Mouse (Mus musculus) heart, embryonic 15.5 days (tissue): Measurements from ENCODE around the gene Retreg1. TPM values are rescaled to one million over a fixed set of nuclear protein-coding genes. Genes with fewer than 3 reads are reported as not detected.

Experiments used
- ATAC-seq: fragments of 200-750 bp; cut with Nextera tagmentation; replicated peaks from 2 replicates; pipeline ENCODE4 v1.8.0; 2017; ENCODE audit warnings: low read depth, moderate TSS enrichment; ENCODE audit not compliant: insufficient number of reproducible peaks, insufficient read depth, low FRiP score
- H3K27ac ChIP-seq: fragments of 300-500 bp; sonication (generic); 2 replicates; pipeline ENCODE4 v1.5.1; 2015; ENCODE audit warnings: mild to moderate bottlenecking, inconsistent platforms
- H3K27me3 ChIP-seq: fragments of 300-500 bp; sonication (generic); 2 replicates; pipeline ENCODE4 v1.6.1; 2015; ENCODE audit warnings: inconsistent platforms
- H3K36me3 ChIP-seq: fragments of 300-500 bp; sonication (generic); 2 replicates; pipeline ENCODE4 v1.6.1; 2015; ENCODE audit warnings: mild to moderate bottlenecking, inconsistent platforms
- H3K4me1 ChIP-seq: fragments of 300-500 bp; sonication (generic); replicated peaks from 2 replicates; pipeline ENCODE4 v1.6.1; 2015; ENCODE audit warnings: inconsistent platforms
- H3K4me2 ChIP-seq: fragments of 300-500 bp; sonication (generic); 2 replicates; pipeline ENCODE4 v1.6.1; 2015; ENCODE audit warnings: inconsistent platforms, mild to moderate bottlenecking, moderate library complexity
- H3K4me3 ChIP-seq: fragments of 300-500 bp; sonication (generic); 2 replicates; pipeline ENCODE4 v1.5.1; 2015; ENCODE audit warnings: mild to moderate bottlenecking, inconsistent platforms
- H3K9ac ChIP-seq: fragments of 300-500 bp; sonication (generic); 2 replicates; pipeline ENCODE4 v1.6.1; 2015; ENCODE audit warnings: mild to moderate bottlenecking, inconsistent platforms
- H3K9me3 ChIP-seq: fragments of 300-500 bp; sonication (generic); replicated peaks from 2 replicates; pipeline ENCODE4 v1.6.1; 2016; ENCODE audit warnings: inconsistent platforms
- WGBS: fragments of 180-500 bp; shearing (Covaris S2); methylation state at CpG from one replicate; pipeline ENCODE4 v1.1.7; 2015; ENCODE audit warnings: mixed read lengths; 5-methylcytosine and 5-hydroxymethylcytosine counted together
- microRNA-seq: library from miRNA; unstranded; fragments of <30 nt; microRNA quantifications from one replicate; pipeline ENCODE4, GENCODE M21; 2016
- polyA plus RNA-seq: library from polyadenylated mRNA; unstranded; fragments of >200 nt; fragmentation: Nextera tagmentation; extraction: Ambion mirVana; gene quantifications from 2 replicates; pipeline ENCODE4 v1.2.1, GENCODE M21; 2015

Gene Retreg1
- polyA plus RNA-seq, 1 experiment from 2014 or later: 84.6 TPM

DNA sequence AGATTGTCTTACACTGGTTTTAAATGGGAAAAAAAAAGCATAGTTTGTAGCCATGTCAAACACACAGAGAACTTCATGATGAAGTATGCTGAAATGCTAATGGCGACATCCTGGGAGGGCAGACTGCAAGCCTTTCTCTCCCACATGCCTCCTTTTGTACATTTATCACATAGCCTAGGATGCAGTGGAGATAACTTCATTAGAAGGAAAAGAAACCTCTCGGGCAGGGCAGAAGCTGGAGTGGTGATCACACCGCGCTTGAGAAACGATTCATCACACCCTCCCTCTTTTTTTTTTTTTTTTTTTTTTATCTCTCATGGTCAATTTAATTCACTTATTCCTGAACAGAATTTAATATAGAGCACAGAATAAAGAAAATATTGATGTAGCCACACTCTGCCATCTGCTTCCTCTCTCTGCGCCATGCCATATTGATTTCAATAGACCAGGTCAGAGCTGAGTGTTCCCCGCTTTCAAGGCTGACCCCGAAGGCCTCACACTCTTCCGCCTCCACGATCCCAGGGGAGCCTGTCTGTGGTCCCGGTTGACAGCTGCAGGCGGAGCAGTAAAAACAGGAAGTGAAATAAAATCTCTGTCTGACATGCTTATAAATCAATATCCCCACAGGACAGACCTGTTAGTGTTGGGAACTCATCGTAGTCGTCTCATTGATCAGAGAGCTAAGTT, 173.1 kb downstream of the Retreg1 start:
- H3K4me2 ChIP-seq: no peak overlapping the region
- no peaks in the 10 kb centered on the region for H3K36me3 ChIP-seq
- H3K27ac ChIP-seq: no peak overlapping the region
- no peaks in the 10 kb centered on the region for H3K9me3 ChIP-seq
- H3K4me3 ChIP-seq: no peak overlapping the region
- H3K4me1 ChIP-seq: peaks cover 6% of the 10 kb centered on the region; the same call in 1 of the 2 replicates
- H3K27me3 ChIP-seq: no peaks in the 10 kb centered on the region
- WGBS: 50% methylated on average over 14 of the region's 14 CpGs
- H3K9ac ChIP-seq: no peak overlapping the region
- no peak for ATAC-seq

DNA sequence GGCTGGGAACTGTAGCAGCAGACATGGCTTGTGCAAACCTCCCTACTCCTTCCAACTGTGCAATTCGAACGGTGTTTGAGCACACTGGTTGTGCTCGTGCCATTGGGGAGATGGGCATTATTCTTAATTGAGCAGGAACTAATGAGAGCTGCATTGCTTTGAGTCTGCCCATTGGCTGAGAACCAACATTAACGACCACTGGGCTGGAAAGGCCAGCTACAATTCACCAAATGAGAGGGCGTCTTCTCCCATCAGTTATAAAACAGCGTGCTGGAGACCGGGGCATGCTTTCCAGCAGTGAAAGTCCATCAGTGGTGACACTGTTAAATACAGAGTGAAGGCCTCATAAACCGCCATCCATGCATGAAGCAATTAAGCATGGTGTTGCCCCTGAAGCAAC, 178.7 kb downstream of the Retreg1 start:
- WGBS: 81% methylated on average over 8 of the region's 8 CpGs
- no peak overlapping the region for H3K4me2 ChIP-seq
- no peaks in the 10 kb centered on the region for H3K27me3 ChIP-seq
- H3K27ac ChIP-seq: no peak overlapping the region
- no peak overlapping the region for H3K9ac ChIP-seq
- H3K4me1 ChIP-seq: no peaks in the 10 kb centered on the region
- H3K9me3 ChIP-seq: no peaks in the 10 kb centered on the region
- H3K36me3 ChIP-seq: no peaks in the 10 kb centered on the region
- H3K4me3 ChIP-seq: no peak overlapping the region
- no peak for ATAC-seq

DNA sequence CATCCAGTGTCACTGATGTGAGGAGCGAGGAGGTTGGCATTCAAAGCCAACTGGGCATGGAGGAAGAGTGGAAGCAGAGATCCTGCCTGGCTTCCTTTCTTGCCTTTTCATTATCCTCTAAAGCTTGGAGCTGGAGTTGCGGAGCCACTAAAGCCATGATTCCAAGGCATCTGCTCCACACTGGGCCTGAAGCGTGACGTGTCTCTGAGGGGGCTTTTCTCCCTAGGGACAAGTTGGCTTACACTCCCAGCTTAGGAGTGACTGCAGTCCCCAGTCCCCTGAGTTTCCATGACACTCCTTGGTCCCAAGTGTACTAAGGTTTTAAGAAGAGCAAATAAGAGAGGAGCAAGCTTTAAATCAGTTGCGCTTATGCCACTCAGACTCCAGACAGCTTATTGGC, 179.7 kb downstream of the Retreg1 start:
- no peak overlapping the region for H3K4me2 ChIP-seq
- no peaks in the 10 kb centered on the region for H3K36me3 ChIP-seq
- H3K9me3 ChIP-seq: no peaks in the 10 kb centered on the region
- no peak overlapping the region for H3K27ac ChIP-seq
- WGBS: 80% methylated on average over 5 of the region's 5 CpGs
- H3K4me1 ChIP-seq: no peaks in the 10 kb centered on the region
- no peak overlapping the region for H3K4me3 ChIP-seq
- no peak overlapping the region for H3K9ac ChIP-seq
- no peak for ATAC-seq
- no peaks in the 10 kb centered on the region for H3K27me3 ChIP-seq

Small RNAs within 50 kb of the gene (microRNA-seq; reads per million reads assigned to microRNA genes)
- 1.3 reads per million for gene Mir7212

Other genes with a start within 250 kb of the Retreg1 start
- 12.5 and 16.4 TPM in 2 replicates for gene Myo10, start 220.7 kb upstream of the Retreg1 start, polyA plus RNA-seq
- 16.4 and 20.2 TPM in 2 replicates for gene Zfp622, start 141.2 kb downstream of the Retreg1 start, polyA plus RNA-seq